Mouse (Mus musculus) lung, adult 2 months (tissue): ENCODE measurements around the gene Nos1ap. TPM values are rescaled to one million over a fixed set of nuclear protein-coding genes. Genes with fewer than 3 reads are reported as not detected.

ENCODE experiments used
- DNase-seq: peaks from one replicate; pipeline ENCODE4 v3.0.0; 2022
- H3K4me1 ChIP-seq: fragments of 200-500 bp; 2 replicates; pipeline ENCODE4 v1.6.1; 2011; ENCODE audit warnings: low read length; ENCODE audit not compliant: control insufficient read depth, insufficient read depth
- H3K4me3 ChIP-seq: fragments of 200-500 bp; replicated peaks from 2 replicates; pipeline ENCODE3; 2011; ENCODE audit warnings: low read depth, mild to moderate bottlenecking, control low read depth, low read length; ENCODE audit errors: extremely low read depth
- CTCF ChIP-seq: fragments of 200-500 bp; IDR thresholded peaks from 2 replicates; pipeline ENCODE4 v1.5.1; 2011; ENCODE audit warnings: mild to moderate bottlenecking, low read length, control low read depth; ENCODE audit not compliant: insufficient read depth
- POLR2A ChIP-seq: fragments of 200-500 bp; IDR thresholded peaks from 2 replicates; pipeline ENCODE4 v1.6.1; 2011; ENCODE audit warnings: low read depth, mild to moderate bottlenecking, control low read depth, low read length, borderline replicate concordance; ENCODE audit errors: extremely low read depth
- WGBS: fragments of 180-500 bp; shearing (Covaris S2); methylation state at CpG from one replicate; pipeline ENCODE4 v1.1.7; 2018; 5-methylcytosine and 5-hydroxymethylcytosine counted together
- polyA plus RNA-seq: library from polyadenylated mRNA; depleted of rRNA; stranded (reverse); fragments of >200 nt; gene quantifications from 2 replicates; pipeline ENCODE4 v1.2.3, GENCODE M21; 2012

The Nos1ap gene
- polyA plus RNA-seq, 1 experiment: 17.7 TPM

GRCm38 (mm10) chr1:170459896-170460602 is 129.6 kb downstream of the Nos1ap start:
- WGBS: 57% methylated on average over 5 of the region's 5 CpGs
- no peak for DNase-seq
- TF ChIP-seq CTCF (no peak), POLR2A (no peak)
- Histone ChIP-seq H3K4me3 (no peak overlapping the region), H3K4me1 (peaks cover 8% of the 10 kb centered on the region)

- no peak for DNase-seq
- Histone ChIP-seq H3K4me3 (no peak overlapping the region), H3K4me1 (peaks cover 8% of the 10 kb centered on the region)
- TF ChIP-seq POLR2A (no peak), CTCF (no peak)
- 36% methylated on average over 4 of the region's 4 CpGs for WGBS
Observed at GRCm38 (mm10) chr1:170457673-170458072, 132.0 kb downstream of the Nos1ap start.

- Histone ChIP-seq H3K4me3 (no peak overlapping the region), H3K4me1 (peaks cover 8% of the 10 kb centered on the region)
- DNase-seq: no peak
- 69% methylated on average over 14 of the region's 14 CpGs for WGBS
- TF ChIP-seq POLR2A (no peak), CTCF (no peak)
Observed at GRCm38 (mm10) chr1:170455910-170456700, 133.6 kb downstream of the Nos1ap start.

GRCm38 (mm10) chr1:170455387-170455786 is 134.3 kb downstream of the Nos1ap start:
- H3K4me1 ChIP-seq: peaks cover 8% of the 10 kb centered on the region
- no peak overlapping the region for H3K4me3 ChIP-seq
- DNase-seq: no peak
- no peak for TF ChIP-seq POLR2A
- TF ChIP-seq CTCF: no peak
- WGBS: 79% methylated on average over 3 of the region's 3 CpGs

GRCm38 (mm10) chr1:170453455-170453854 is 136.2 kb downstream of the Nos1ap start:
- Histone ChIP-seq H3K4me3 (no peak overlapping the region), H3K4me1 (peaks cover 8% of the 10 kb centered on the region)
- TF ChIP-seq CTCF (no peak), POLR2A (no peak)
- DNase-seq: no peak
- WGBS: 33% methylated on average over 3 of the region's 3 CpGs

GRCm38 (mm10) chr1:170448244-170448643 is 141.4 kb downstream of the Nos1ap start:
- H3K4me3 ChIP-seq: no peak overlapping the region
- no peaks in the 10 kb centered on the region for H3K4me1 ChIP-seq
- 58% methylated on average over 2 of the region's 2 CpGs for WGBS
- no peak for DNase-seq
- TF ChIP-seq POLR2A (no peak), CTCF (no peak)

GRCm38 (mm10) chr1:170445458-170445857 is 144.2 kb downstream of the Nos1ap start:
- no peak for TF ChIP-seq POLR2A
- TF ChIP-seq CTCF: no peak
- no peaks in the 10 kb centered on the region for H3K4me1 ChIP-seq
- DNase-seq: no peak
- WGBS: 55% methylated on average over 3 of the region's 3 CpGs
- H3K4me3 ChIP-seq: no peak overlapping the region

GRCm38 (mm10) chr1:170440367-170440766 is 149.3 kb downstream of the Nos1ap start:
- no peak for TF ChIP-seq POLR2A
- TF ChIP-seq CTCF: no peak
- no peak for DNase-seq
- no peaks in the 10 kb centered on the region; the same call in none of the 2 replicates for H3K4me1 ChIP-seq
- H3K4me3 ChIP-seq: no peak overlapping the region
- WGBS: 84% methylated on average over 10 of the region's 10 CpGs

- Histone ChIP-seq H3K4me3 (no peak overlapping the region), H3K4me1 (no peaks in the 10 kb centered on the region; the same call in none of the 2 replicates)
- DNase-seq: no peak
- TF ChIP-seq CTCF (no peak), POLR2A (no peak)
- 79% methylated on average over 7 of the region's 7 CpGs for WGBS
Observed at GRCm38 (mm10) chr1:170438471-170439151, 151.1 kb downstream of the Nos1ap start.
